Mouse (Mus musculus) hindbrain, postnatal 0 days (tissue): ENCODE results near the gene Clnk. TPM values are rescaled to one million over a fixed set of nuclear protein-coding genes. Genes with fewer than 3 reads are reported as not detected.

Experiments
- ATAC-seq: fragments of 200-750 bp; cut with Nextera tagmentation; 2 replicates; pipeline ENCODE4 v1.8.0; 2017; ENCODE audit warnings: mild to moderate bottlenecking, moderate TSS enrichment, moderate library complexity
- DNase-seq: peaks from one replicate; pipeline ENCODE4 v3.0.0-alpha.2; 2015; ENCODE audit warnings: low spot score
- H3K27ac ChIP-seq: fragments of 300-500 bp; sonication (generic); 2 replicates; pipeline ENCODE4 v1.5.1; 2014; ENCODE audit warnings: mild to moderate bottlenecking
- H3K27me3 ChIP-seq: fragments of 300-500 bp; sonication (generic); 2 replicates; pipeline ENCODE4 v1.6.1; 2014; ENCODE audit warnings: low read length, mixed read lengths; ENCODE audit not compliant: insufficient read depth
- H3K36me3 ChIP-seq: fragments of 300-500 bp; sonication (generic); 2 replicates; pipeline ENCODE4 v1.6.1; 2014; ENCODE audit warnings: low read length, mixed read lengths; ENCODE audit not compliant: insufficient read depth
- H3K4me1 ChIP-seq: fragments of 300-500 bp; sonication (generic); 2 replicates; pipeline ENCODE4 v1.6.1; 2014; ENCODE audit warnings: antibody characterized with exemption, low read length, mixed read lengths; ENCODE audit not compliant: insufficient read depth
- H3K4me2 ChIP-seq: fragments of 300-500 bp; sonication (generic); 2 replicates; pipeline ENCODE4 v1.6.1; 2014; ENCODE audit warnings: low read depth, mild to moderate bottlenecking, low read length, moderate library complexity, mixed read lengths
- H3K4me3 ChIP-seq: fragments of 300-500 bp; sonication (generic); 2 replicates; pipeline ENCODE4 v1.5.1; 2014; ENCODE audit warnings: low read length
- H3K9ac ChIP-seq: fragments of 300-500 bp; sonication (generic); replicated peaks from 2 replicates; pipeline ENCODE4 v1.6.1; 2014; ENCODE audit warnings: mild to moderate bottlenecking, low read length, moderate library complexity, mixed read lengths
- H3K9me3 ChIP-seq: fragments of 300-500 bp; sonication (generic); 2 replicates; pipeline ENCODE4 v1.6.1; 2016; ENCODE audit warnings: low read length, mixed read lengths
- CTCF ChIP-seq: IDR thresholded peaks from 2 replicates; pipeline ENCODE4 v1.5.1; 2016; ENCODE audit warnings: antibody characterized with exemption, control low read depth, low read depth
- WGBS: fragments of 180-500 bp; shearing (Covaris S2); extraction: QIAGEN DNeasy Blood & Tissue Kit; methylation state at CpG from one replicate; pipeline ENCODE4 v1.1.7; 2014; 5-methylcytosine and 5-hydroxymethylcytosine counted together
- polyA plus RNA-seq: library from polyadenylated mRNA; unstranded; fragments of >200 nt; fragmentation: Nextera tagmentation; extraction: Ambion mirVana; gene quantifications from 2 replicates; pipeline ENCODE4 v1.2.1, GENCODE M21; 2015
- total RNA-seq: library from RNA; depleted of rRNA; stranded (reverse); fragments of >200 nt; gene quantifications from 2 replicates; pipeline ENCODE4 v1.2.3, GENCODE M21; 2014

Clnk gene
- total and polyA plus RNA-seq, 2 experiments from 2014 or later = not detected

DNA sequence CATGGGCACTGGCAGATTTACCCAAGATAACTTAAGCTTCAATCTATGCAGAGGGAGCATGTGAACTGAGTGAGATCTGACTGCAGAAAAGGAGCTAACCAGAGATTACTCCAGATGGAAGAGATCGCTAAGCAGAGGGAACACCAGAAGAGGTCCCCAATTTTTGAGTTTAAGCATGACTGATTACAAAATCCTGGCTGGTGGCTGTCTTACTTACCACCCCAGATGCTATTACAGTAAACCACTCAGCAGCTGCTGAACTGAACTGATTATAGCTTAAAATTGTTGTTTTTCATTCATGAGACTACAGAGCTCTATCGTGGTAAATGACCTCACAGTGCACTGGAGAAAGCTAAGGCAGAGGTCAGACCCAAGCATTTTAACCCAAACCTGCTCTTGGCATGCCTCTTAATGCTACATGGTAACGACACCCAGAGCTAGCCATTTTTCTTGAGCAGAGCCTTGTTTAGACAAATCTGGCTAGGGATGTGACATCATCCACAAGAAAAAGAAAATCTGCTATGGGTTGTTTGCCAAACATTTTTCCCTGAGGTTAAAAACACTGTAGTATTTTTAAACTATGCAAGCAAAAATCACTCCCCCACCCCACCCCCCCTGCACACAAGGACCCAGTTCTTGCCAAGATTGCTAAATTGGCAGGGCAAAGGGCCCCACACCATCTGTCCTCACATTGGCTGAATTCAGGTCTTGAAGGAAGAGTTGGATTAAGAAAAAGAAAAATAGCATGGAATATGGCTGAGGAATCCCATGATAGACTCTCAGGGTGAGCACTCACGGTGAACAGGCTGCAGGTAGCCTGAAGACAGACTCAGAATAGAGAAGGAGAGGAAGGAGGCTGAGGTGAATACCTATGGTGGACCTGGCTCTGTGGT lies 5.4 kb upstream of the Clnk start:
- Histone ChIP-seq H3K36me3 (no peaks in the 10 kb centered on the region), H3K9me3 (no peaks in the 10 kb centered on the region), H3K9ac (no peak overlapping the region), H3K4me1 (no peaks in the 10 kb centered on the region), H3K27ac (no peak overlapping the region), H3K27me3 (no peaks in the 10 kb centered on the region), H3K4me3 (no peak overlapping the region), H3K4me2 (no peak overlapping the region)
- peak; percentile 56 for DNase-seq
- peak; percentile 67 for ATAC-seq
- WGBS = 38% methylated on average over 4 of the region's 4 CpGs
- TF ChIP-seq CTCF = no peak

DNA sequence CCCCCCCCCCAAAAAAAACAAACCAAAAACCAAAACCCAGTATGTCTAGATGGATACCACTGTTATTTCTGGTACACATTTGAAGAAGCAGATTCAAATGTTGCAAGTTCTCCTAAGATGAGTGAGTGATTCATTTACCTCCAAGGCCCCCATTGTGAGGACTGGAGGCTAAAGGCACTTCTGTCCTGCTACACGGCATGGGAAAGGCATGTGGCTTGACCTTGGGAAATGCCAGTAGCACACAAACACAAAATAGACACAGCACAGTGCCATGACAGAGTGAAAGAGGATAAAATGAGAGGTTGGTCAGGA lies 4.8 kb upstream of the Clnk start:
- ATAC-seq = no peak
- Histone ChIP-seq H3K27me3 (no peaks in the 10 kb centered on the region), H3K27ac (no peak overlapping the region), H3K4me3 (no peak overlapping the region), H3K9ac (no peak overlapping the region), H3K4me1 (no peaks in the 10 kb centered on the region), H3K9me3 (no peaks in the 10 kb centered on the region), H3K36me3 (no peaks in the 10 kb centered on the region), H3K4me2 (no peak overlapping the region)
- no peak for TF ChIP-seq CTCF
- no peak for DNase-seq
- 59% methylated on average over 1 of the region's 1 CpGs for WGBS

DNA sequence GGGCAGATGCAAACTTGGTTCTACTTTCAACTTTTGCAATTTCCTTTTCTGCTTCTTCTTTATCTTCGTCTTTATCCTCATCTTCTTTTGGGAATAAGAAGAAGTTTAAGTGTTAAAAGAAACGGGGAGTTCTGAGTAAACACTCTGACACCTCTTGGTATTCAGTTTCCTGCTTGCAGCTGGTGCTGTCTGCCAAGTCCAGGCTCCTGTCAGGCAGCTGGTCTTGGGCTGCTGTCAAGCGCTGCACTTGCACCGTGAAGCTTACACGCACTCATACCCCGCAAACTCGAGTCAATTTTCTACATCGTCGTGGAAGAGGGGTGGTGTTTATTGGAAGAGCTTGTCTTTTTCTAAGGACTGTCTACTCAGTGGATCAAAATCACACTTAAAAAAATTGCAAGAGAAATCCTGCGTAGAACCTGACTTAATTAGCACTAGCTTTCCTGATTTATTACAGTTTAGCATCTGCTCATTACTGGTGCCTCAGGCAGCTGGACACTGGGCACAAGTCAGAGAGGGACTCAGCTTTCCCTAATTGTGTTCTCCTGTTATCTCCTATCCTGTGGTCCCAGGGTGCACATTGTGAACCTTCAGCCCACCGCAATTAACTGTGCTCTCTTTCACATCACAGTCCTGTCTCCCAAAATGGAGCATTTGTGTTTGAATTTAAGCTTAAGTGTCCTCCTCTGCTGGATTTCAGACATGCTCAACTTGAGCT lies 3.5 kb upstream of the Clnk start:
- Histone ChIP-seq H3K27ac (no peak overlapping the region), H3K27me3 (no peaks in the 10 kb centered on the region), H3K9me3 (no peaks in the 10 kb centered on the region), H3K4me3 (no peak overlapping the region), H3K9ac (no peak overlapping the region), H3K36me3 (no peaks in the 10 kb centered on the region), H3K4me2 (no peak overlapping the region), H3K4me1 (no peaks in the 10 kb centered on the region)
- DNase-seq (peak; percentile 50), ATAC-seq (no peak)
- no peak for TF ChIP-seq CTCF
- WGBS = 39% methylated on average over 11 of the region's 11 CpGs

DNA sequence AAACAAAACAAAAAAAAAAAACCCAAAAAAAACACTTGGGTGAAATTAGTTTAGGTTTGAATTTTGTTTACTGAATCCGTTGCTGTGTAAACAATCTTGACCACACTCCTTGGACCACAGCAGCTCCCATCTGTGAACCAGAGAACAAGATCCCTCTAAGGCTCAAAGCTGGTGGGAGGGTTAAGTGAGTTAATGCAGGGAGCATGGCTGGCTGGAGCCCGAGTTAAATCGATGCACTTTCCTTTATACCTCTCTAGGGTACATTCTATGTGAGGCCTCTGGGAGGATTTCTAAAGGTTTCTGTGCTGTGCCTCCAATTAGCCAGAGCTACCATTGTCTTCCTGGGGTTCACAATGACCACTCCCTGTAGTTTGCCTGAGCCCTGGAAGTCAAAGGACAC lies 1.2 kb downstream of the Clnk start:
- no peaks in the 10 kb centered on the region for H3K9me3 ChIP-seq
- TF ChIP-seq CTCF = no peak
- H3K4me3 ChIP-seq = no peak overlapping the region
- no peak overlapping the region for H3K4me2 ChIP-seq
- no peak overlapping the region for H3K27ac ChIP-seq
- H3K36me3 ChIP-seq = no peaks in the 10 kb centered on the region
- H3K9ac ChIP-seq = no peak overlapping the region
- H3K4me1 ChIP-seq = no peaks in the 10 kb centered on the region
- DNase-seq (no peak), ATAC-seq (no peak)
- no peaks in the 10 kb centered on the region for H3K27me3 ChIP-seq
- 32% methylated on average over 3 of the region's 3 CpGs for WGBS

DNA sequence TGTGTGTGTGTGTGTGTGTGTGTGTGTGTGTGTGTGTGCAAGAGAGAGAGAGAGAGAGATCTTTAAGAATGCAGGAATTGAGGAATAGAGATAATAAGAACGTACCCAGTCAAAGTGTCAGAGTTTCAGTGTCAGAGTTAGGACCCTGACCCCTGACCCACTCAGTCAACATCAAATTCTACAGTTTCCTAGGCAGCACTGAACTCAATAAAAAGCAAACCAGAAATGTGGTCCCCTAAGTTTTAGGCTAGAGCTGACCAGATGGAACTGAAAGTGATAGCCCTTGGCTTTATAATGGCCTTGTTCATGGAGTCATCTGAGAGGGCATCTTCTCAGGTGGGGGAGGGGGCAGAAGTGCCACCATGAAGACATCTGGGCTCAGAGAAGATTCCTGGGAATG lies 1.7 kb downstream of the Clnk start:
- no peak for TF ChIP-seq CTCF
- 53% methylated on average over 1 of the region's 1 CpGs for WGBS
- H3K4me2 ChIP-seq = no peak overlapping the region

DNA sequence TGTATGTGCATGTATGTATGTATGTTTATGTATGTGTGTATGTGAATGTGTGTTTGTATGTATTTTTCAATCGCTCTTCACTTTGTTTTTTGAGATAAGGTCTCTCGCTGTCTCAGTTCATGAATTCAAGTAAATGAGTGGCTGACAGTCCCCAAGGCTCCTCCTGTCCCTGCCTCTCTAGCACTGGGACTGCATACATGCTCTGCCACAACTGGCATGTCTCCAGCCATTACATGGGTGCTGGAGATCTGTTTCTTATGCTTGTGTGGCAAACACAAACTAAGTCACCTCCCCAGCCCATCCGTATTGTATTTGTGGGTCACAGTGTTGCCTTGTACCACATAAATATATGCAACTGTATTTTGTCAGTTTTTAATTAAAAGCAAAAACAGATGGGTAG lies 3.7 kb downstream of the Clnk start:
- H3K9me3 ChIP-seq = no peaks in the 10 kb centered on the region
- no peaks in the 10 kb centered on the region for H3K27me3 ChIP-seq
- no peaks in the 10 kb centered on the region for H3K36me3 ChIP-seq
- ATAC-seq = no peak
- no peaks in the 10 kb centered on the region for H3K4me1 ChIP-seq
- H3K27ac ChIP-seq = no peak overlapping the region
- no peak for DNase-seq
- WGBS = 97% methylated on average over 3 of the region's 3 CpGs
- no peak overlapping the region for H3K9ac ChIP-seq
- no peak overlapping the region for H3K4me3 ChIP-seq
- H3K4me2 ChIP-seq = no peak overlapping the region
- no peak for TF ChIP-seq CTCF

More for the DNA sequence above, 1.7 kb downstream of the Clnk start:
- H3K4me1 ChIP-seq = no peaks in the 10 kb centered on the region
- no peaks in the 10 kb centered on the region for H3K36me3 ChIP-seq
- no peak overlapping the region for H3K4me3 ChIP-seq
- no peak for DNase-seq
- no peak overlapping the region for H3K9ac ChIP-seq
- no peaks in the 10 kb centered on the region for H3K27me3 ChIP-seq
- no peaks in the 10 kb centered on the region for H3K9me3 ChIP-seq
- no peak overlapping the region for H3K27ac ChIP-seq
- no peak for ATAC-seq

DNA sequence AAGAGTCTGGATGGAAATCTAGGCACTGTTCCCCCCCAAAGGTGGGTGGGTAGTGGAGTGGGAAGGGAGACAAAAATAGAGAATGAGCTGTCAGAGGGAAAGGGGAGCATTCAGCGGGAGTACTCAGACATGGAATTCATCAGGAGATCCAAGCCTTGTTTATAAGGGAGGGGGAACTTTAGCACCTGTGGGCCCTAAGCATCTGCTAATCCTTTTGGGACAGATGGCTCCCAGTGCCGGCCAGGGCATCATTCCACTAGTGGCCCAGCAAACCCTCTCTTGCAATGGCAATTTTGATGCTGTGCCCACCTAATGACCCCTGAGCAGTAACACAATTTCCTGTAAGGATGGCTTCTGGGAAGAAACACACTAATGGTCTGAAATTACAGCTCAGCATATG lies 5.0 kb downstream of the Clnk start:
- H3K4me1 ChIP-seq = no peaks in the 10 kb centered on the region
- WGBS = 48% methylated on average over 2 of the region's 2 CpGs
- peak; percentile 58; the same call in 1 of the 2 replicates for ATAC-seq
- H3K36me3 ChIP-seq = no peaks in the 10 kb centered on the region
- H3K4me3 ChIP-seq = no peak overlapping the region
- H3K9ac ChIP-seq = no peak overlapping the region
- no peaks in the 10 kb centered on the region for H3K9me3 ChIP-seq
- H3K27me3 ChIP-seq = no peaks in the 10 kb centered on the region
- H3K4me2 ChIP-seq = no peak overlapping the region
- peak; percentile 33 for DNase-seq
- H3K27ac ChIP-seq = no peak overlapping the region
- TF ChIP-seq CTCF = no peak
